Mouse (Mus musculus): ENCODE measurements around the gene Pth2.
"Not testable (repeated sequence)": the region's sequence is repeated elsewhere in the genome, so short reads cannot be mapped to it uniquely, and the experiment has no call there.

Gene Pth2

DNA sequence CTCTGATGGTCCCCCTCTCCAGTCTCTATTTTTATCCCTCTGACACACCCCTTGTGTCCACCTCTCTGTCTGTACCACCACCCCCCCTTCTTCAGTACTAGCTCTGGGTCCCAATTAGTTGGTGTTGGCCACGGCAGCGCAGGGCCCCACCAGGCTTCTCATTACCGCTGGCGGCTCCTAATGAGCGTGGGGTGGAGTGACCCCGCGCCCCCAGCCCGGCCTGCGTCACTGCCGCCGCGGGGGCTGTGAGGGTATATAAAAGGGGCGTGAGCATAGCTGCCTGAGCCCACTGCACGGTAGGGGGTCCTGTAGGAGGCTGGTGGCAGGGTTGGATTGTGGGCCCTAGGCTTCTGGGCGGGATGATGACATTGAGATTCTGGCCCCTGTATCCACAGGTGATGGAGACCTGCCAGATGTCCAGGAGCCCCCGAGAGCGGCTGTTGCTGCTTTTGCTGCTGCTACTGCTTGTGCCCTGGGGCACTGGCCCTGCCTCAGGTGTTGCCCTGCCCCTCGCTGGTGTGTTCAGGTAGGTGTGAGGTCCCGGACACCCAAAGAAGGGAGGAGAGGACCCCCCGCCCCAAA, at the start of gene Pth2:
TSS of gene Pth2 (plus strand) at position 100 of the 582 bp plus-strand sequence.
- DNase-seq: no peak

DNA sequence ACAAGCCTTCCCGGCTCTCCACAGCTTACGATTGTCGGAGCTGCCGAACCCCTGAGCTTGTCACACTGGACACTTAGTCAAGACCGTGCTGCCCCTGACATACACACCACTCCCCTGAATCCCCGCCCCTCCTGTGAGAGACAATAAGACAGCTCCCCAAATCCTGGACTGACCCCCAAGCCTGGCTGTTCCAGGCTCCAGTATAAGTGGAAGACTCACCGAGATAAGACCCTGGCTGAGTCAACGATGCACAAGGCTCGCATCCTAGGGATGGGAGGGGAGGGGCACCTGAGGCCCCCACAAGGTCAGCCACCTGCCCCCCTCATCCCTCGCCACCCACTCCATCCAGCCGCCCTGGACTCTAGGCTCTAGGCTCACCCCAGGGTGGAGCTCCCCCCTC, 48.9 kb upstream of the Pth2 start:
- DNase-seq: no peak

- DNase-seq: no peak
Measured at GRCm38 (mm10) chr7:45133446-45134159, 47.2 kb upstream of the Pth2 start.

DNA sequence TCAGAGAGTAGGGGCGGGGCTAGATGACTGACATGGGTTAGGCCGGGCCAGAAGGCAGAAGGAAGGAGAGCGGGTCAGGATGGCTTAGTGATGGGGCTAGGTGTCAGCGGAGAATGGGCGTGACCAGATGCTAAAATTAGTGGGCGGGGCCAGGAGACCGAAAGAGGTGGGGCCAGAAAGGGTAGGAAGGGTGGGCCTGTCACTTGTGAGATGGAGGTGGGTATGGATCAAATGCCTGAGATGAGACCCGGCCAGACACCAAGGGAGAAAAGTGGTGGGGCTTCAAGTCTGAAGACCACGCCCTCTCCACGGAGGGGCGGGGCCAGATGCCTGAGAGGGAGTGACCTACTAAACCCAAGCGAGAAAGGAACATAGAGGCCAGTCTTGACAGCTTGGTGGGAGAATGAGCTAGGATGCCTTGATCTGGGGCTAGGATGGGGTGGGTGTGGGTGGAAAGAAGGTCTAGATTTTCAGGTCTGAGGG, 46.2 kb upstream of the Pth2 start:
- no peak for DNase-seq

DNA sequence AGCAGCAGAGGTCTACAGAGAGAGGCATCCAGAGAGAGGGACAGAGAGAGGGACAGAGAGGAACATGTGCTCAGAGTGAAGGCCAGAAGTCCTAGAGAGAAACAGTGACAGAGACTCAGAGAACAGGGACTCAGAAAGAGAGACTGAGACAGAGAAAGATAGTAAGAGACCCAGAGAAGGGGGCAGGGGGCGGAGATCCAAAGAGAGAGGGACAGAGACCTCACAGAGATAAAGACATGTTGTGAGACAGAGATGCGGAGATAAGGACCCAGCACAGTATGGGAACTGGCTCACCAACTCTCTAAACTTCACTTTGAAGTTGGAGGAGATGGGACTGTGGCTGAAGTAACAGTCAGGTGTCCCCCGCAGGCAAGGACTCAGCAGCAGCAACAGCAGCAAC, 45.4 kb upstream of the Pth2 start:
- DNase-seq: no peak

- DNase-seq: peak; percentile 91 to 93
Measured at GRCm38 (mm10) chr7:45135993-45136567, 44.7 kb upstream of the Pth2 start, which contains the start of the genes Gm45713 and Flt3l. Gm45713 (minus strand) TSS chr7:45136231. Flt3l (minus strand) TSS chr7:45136432.

GRCm38 (mm10) chr7:45137171-45138006, 43.4 kb upstream of the Pth2 start:
- no peak for DNase-seq

DNA sequence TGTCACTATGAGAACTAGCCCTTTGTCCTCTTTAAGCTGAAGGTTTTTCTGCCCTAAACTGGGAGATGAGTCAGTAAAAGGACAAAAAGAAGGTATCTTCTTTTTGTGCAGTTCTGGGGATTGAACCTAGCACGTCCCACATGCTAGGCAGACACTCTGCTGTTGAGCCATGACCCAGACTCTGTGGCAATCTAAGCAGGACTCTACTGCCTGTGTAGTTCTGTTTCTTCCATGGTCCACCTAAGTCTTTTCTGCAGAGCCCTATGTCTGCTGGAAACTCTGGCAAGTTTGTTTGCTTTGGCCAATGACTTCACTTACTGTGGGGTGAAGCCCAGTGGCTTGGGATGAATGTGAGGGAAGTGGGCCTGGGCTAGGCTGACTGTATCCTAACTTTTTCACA, 42.4 kb upstream of the Pth2 start:
- no peak for DNase-seq

GRCm38 (mm10) chr7:45139904-45140723, 40.7 kb upstream of the Pth2 start:
- no peak for DNase-seq

DNA sequence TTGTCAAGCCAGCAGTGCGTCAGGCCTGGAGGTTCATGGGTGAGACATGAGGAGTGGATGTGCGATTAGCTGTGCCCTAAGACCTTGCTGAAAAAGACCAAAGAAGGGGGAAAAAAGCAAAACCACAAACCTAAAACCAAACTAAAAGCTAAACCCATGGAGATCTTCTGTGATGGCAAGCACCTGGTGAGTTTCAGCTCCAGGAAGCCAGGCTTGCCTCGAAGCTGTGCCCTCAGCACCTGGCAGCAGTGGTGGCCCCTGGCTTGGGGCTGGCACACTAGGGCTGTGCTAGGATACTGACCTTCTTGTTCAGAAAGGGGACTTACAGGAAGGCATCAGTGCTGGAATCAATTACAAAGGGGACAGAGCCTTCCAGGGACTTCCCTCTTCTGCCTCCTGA, 39.5 kb upstream of the Pth2 start:
- no peak for DNase-seq

DNA sequence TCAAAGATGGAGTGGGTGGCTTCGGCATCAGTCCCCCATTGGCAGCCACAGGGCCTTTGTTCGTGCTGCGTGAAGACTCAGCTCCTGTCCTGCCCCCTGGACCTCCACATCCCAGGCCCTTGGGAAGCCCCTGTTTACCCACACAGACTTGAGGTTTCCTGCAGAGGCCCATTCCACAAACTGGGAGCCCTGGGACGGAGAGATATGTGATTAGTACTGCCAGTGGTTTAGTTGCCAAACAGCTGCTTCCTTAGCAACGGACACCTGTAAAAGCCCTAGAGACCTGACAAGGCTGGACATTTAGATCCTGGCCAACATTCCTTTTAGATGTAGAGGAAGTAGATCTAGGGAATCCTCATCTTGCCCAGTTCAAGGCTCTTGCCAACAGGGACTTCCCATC, 38.9 kb upstream of the Pth2 start:
- no peak for DNase-seq

- no peak for DNase-seq
Measured at GRCm38 (mm10) chr7:45144368-45145174, 36.2 kb upstream of the Pth2 start.

DNA sequence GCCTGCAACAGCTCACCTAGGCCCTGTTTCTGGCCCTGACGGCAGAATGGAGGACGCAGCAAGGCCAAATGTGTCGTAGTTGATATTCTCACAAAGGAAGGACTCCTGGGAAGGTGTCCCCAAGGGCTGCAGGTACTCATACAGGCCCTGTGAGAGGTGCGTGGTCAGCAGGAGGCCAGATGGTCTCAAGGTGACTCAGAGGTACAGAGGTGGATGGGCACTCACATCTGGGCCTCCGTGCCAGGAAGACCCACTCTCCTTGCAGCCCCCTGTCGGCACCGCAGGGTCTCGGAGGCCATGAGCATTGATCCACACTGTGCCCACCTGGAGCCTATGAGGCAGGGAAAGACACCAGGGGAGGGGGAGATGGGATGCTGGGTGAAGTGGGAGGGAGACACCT, 35.3 kb upstream of the Pth2 start:
- DNase-seq: no peak

DNA sequence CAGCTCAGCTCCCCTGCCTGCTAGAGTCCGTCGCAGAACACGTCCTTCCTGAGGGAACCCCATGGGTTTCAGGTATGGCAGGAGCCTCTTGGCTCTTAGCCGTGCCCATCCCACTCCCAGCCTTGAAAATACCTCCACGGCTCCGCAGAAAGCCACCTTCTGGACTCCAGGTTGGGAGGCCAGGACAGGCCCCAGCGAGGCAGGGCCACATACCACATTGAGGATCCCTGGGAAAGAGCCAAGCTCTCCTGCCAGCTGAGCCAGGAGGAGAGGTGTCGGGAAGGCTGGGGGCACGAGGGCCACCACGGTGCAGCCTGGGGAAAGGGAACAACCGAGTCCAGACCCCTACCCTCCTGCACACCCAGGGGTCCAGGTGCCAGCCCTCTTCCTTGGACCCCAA, 33.5 kb upstream of the Pth2 start:
- peak; percentile 44 to 64 for DNase-seq

GRCm38 (mm10) chr7:45147899-45148298, 32.9 kb upstream of the Pth2 start:
- peak; percentile 52 to 57 for DNase-seq

DNA sequence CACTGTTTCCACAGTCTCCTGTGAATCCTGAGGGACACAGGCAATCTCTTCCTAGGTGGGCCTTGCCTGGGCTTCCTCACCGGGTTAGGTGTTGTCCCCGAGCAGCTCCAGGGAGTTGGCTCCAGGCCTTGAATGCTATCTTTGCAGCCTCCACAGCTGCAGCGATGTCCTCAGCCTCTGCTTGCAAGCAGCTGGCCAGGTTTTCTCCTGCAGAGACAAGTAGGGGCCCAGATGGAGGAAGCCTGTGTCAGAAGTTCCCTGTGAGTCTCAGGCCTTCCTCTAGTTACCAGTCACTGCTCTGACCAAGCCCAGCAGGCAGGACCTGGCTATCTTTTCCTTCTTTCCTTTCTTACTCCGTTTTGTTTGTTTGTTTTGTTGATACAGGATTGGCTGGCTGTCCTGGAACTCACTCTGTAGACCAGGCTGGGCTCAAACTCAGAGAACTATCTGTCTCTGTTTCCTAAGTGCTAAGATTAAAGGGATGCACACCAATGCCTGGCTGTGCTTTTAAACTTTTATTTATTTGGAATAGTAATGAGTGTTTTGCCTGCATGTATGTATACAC, 32.2 kb upstream of the Pth2 start:
- no peak for DNase-seq

GRCm38 (mm10) chr7:45149545-45149944, 31.2 kb upstream of the Pth2 start:
- no peak for DNase-seq

DNA sequence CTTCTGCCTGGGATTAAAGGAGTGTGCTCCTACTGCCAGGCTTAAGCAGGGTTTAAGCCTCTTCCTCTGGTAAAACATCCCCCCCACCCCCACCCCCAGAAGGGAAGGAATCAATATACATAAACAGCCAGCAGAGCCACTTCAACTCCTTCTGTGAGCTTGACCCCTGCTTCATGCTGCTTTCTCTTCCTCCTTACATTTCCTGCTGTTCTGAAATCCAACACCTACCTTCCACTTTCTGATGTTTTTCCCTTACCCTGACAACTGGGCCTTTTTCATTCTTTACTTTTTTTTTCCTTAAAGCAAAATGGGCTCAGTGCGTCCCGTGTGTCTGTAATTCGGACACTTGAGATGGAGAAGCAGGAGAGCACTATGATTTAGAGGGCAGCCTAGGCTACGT, 30.5 kb upstream of the Pth2 start:
- DNase-seq: no peak

DNA sequence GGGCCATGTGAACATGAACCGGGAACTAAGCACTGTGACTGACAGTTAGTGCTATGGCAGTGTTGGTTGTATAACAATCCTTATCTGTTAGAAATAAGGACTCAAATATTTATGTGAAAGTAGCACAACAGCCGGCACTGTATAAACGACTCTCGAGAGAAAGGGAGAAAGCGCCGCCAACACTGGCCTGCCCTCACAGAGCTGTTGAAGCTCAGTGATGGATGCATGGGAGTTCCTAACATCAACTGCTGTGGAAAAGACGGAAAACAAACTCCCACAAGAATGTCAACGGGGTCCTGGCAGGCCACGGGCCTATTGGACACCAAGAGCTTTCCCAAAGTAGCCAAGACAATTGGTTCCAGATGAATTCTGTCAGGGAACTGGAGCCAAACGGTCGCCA, 29.5 kb upstream of the Pth2 start:
- peak in 1 of 2 experiments; percentile 47 for DNase-seq

DNA sequence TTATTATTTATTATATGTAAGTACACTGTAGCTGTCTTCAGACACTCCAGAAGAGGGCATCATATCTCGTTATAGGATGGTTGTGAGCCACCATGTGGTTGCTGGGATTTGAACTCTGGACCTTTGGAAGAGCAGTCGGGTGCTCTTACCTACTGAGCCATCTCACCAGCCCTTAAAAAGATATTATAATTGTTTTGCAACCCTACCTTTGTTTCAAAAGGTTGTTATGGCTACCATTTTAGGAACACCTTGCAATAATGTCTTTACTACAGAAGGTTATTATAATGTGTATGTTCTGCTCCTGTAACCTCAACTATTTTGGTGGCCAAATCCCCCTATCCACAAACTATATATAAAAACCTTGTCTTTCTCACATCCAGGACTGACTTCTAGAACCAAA, 27.7 kb upstream of the Pth2 start:
- DNase-seq: not testable (repeated sequence)

- DNase-seq: no peak
Measured at GRCm38 (mm10) chr7:45153586-45153985, 27.2 kb upstream of the Pth2 start.

Measured in kidney, adult 8-10 months (tissue).